Mouse (Mus musculus): ENCODE data around the gene Bloc1s1.

- TF ChIP-seq CTCF (IDR thresholded peaks at IDR 0.05; ENCODE audit: extremely low read depth, insufficient read depth, insufficient read length, insufficient replicate concordance) (no peak), POLR2A (IDR thresholded peaks at IDR 0.05; ENCODE audit: low read depth, low read length) (no peak)
These were observed 5.6 kb downstream of the Bloc1s1 start for GRCm38 (mm10) chr10:128918246-128918645.
